Mouse (Mus musculus) intestine, embryonic 14.5 days (tissue): ENCODE measurements at regions not wholly inside any gene's neighbourhood (a gene's known extent, or its start where the extent isn't known, plus 50 kb on each side); places are given as distances from the start of the nearest gene placed in this dataset.

ENCODE experiments used
- ATAC-seq: fragments of 200-750 bp; cut with Nextera tagmentation; replicated peaks from 2 replicates; pipeline ENCODE4 v1.8.0; 2017; ENCODE audit warnings: low read depth, moderate number of reproducible peaks, moderate TSS enrichment, moderate library complexity; ENCODE audit not compliant: low FRiP score, low TSS enrichment
- DNase-seq: peaks from one replicate; pipeline ENCODE4 v3.0.0-alpha.2; 2018; ENCODE audit warnings: low spot score
- H3K27ac ChIP-seq: fragments of 300-500 bp; sonication (generic); 2 replicates; pipeline ENCODE4 v1.5.1; 2014; ENCODE audit warnings: low read depth, mild to moderate bottlenecking, control low read depth
- H3K27me3 ChIP-seq: fragments of 300-500 bp; sonication (generic); replicated peaks from 2 replicates; pipeline ENCODE4 v1.6.1; 2014; ENCODE audit warnings: low read length, control low read depth; ENCODE audit not compliant: control insufficient read depth, insufficient read depth
- H3K36me3 ChIP-seq: fragments of 300-500 bp; sonication (generic); 2 replicates; pipeline ENCODE4 v1.6.1; 2014; ENCODE audit warnings: low read length, control low read depth; ENCODE audit not compliant: control insufficient read depth, insufficient read depth
- H3K4me1 ChIP-seq: fragments of 300-500 bp; sonication (generic); replicated peaks from 2 replicates; pipeline ENCODE4 v1.6.1; 2014; ENCODE audit warnings: low read length, control low read depth, mixed read lengths; ENCODE audit not compliant: control insufficient read depth, insufficient read depth
- H3K4me2 ChIP-seq: fragments of 300-500 bp; sonication (generic); 2 replicates; pipeline ENCODE4 v1.6.1; 2014; ENCODE audit warnings: low read length
- H3K4me3 ChIP-seq: fragments of 300-500 bp; sonication (generic); 2 replicates; pipeline ENCODE4 v1.5.1; 2014; ENCODE audit warnings: low read depth, low read length, control low read depth, mixed read lengths
- H3K9ac ChIP-seq: fragments of 300-500 bp; sonication (generic); 2 replicates; pipeline ENCODE4 v1.6.1; 2014; ENCODE audit warnings: mild to moderate bottlenecking, low read length
- H3K9me3 ChIP-seq: fragments of 300-500 bp; sonication (generic); 2 replicates; pipeline ENCODE4 v1.6.1; 2016; ENCODE audit warnings: low read length, control low read depth; ENCODE audit not compliant: control insufficient read depth
- WGBS: fragments of 180-500 bp; shearing (Covaris S2); extraction: QIAGEN DNeasy Blood & Tissue Kit; methylation state at CpG from one replicate; pipeline ENCODE4 v1.1.7; 2014; 5-methylcytosine and 5-hydroxymethylcytosine counted together

DNA sequence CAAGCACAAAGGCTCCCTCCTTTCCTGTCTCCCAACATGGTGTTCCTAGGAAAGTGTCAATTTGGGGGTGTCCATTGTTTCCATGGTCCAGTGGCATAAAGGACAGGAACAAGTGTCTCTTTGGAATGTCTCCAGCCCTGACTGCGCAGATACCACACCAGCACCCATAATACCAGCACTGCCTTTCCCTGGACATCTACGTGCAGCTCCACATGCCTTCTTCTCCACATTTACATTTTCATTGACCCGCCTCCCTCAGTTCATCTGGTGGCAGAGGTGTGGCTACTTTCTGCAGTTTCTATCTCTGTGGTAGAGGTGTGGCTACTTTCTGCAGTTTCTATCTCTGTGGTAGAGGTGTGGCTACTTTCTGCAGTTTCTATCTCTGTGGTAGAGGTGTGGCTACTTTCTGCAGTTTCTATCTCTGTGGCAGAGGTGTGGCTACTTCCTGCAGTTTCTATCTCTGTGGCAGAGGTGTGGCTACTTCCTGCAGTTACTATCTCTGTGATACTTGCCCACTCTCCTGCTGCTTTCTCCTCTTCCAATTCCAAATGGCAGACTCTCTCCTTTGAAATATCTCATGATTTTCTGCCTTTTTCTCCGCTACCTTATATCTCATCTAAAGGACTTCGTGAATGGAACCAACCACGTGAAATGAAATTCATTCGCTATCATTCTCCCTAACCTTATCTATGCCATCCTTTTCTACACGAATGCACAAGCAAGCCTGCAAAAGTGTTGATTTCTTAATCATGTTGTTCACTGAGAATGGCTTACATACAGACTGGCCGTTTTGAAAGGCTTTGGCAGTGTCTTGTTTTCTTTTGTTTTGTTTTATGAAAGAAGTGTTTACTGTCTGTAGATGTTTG lies 204.0 kb downstream of the Parm1 start:
- Histone ChIP-seq H3K27me3 (no peaks in the 10 kb centered on the region), H3K9ac (no peak overlapping the region), H3K9me3 (no peaks in the 10 kb centered on the region), H3K4me3 (no peak overlapping the region), H3K4me1 (no peaks in the 10 kb centered on the region; the same call in 1 of the 2 replicates), H3K4me2 (no peak overlapping the region), H3K27ac (no peak overlapping the region), H3K36me3 (no peaks in the 10 kb centered on the region)
- 90% methylated on average over 9 of the region's 9 CpGs for WGBS
- ATAC-seq (no peak), DNase-seq (no peak)

DNA sequence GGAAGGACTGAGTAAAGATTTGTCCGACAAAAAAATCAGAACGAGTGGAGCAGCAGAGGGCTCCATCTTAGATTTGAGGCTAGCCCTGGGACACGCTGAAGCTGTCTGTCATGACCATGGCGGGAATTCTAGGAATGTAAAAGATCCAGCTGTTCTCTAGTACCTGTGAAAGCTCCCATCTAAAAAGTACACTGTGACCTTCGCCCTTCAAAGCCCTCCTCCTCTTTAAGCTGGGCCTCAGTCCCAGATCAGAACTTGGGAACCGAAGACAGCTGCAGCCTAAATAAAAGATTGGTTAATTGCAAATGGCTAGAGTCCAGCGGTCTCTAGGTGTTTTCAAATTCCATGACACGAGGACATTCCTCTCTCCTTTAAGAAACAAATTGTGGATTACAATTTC lies 195.6 kb downstream of the Parm1 start:
- no peak overlapping the region for H3K4me3 ChIP-seq
- H3K36me3 ChIP-seq, result no peaks in the 10 kb centered on the region
- no peak overlapping the region for H3K4me2 ChIP-seq
- ATAC-seq, result no peak
- no peak overlapping the region for H3K9ac ChIP-seq
- no peak overlapping the region for H3K27ac ChIP-seq
- no peak for DNase-seq
- H3K9me3 ChIP-seq, result no peaks in the 10 kb centered on the region
- no peaks in the 10 kb centered on the region for H3K4me1 ChIP-seq
- 43% methylated on average over 8 of the region's 8 CpGs for WGBS
- H3K27me3 ChIP-seq, result no peaks in the 10 kb centered on the region

DNA sequence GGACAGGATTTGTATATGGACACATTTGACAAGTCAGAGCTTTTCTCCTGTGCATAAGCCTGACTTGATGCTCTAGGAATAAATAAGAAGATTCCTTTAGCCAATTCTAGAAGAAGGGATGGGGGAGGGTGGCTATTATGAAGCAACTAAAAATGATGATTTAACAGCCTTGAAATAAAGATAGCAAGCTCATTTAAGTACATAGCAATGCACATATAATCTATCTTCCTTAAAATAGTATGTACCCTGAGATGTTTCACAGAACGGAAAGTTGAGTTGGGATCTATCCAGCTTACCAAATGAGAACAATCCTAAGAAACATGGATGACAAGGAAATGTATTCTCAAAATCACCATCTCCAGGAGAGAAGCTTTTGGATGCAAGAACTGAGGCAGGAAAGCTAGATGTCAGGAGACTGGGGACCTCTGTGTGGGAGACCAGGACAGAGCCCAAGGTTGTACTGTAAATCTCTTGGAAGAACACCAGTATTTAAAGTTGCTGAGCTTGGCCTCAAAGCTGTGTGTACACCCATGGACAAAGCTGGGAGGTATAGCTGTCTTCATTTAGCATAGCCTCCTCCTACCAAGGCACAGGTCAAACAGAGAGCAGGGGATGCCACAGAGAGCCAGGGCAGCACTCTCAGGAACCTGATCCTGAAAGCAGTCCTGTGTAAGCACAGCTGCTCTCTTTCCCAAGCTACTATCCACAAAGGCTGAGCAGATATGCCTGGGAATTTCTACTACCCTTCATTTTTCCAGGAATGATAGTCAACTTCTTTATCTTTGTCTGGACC lies 192.3 kb downstream of the Parm1 start:
- WGBS, result 74% methylated on average over 1 of the region's 1 CpGs
- H3K9ac ChIP-seq, result no peak overlapping the region
- no peaks in the 10 kb centered on the region for H3K27me3 ChIP-seq
- DNase-seq, result no peak
- H3K4me1 ChIP-seq, result no peaks in the 10 kb centered on the region
- H3K36me3 ChIP-seq, result no peaks in the 10 kb centered on the region
- H3K4me2 ChIP-seq, result no peak overlapping the region
- no peak overlapping the region for H3K4me3 ChIP-seq
- H3K27ac ChIP-seq, result no peak overlapping the region
- H3K9me3 ChIP-seq, result no peaks in the 10 kb centered on the region
- no peak for ATAC-seq

DNA sequence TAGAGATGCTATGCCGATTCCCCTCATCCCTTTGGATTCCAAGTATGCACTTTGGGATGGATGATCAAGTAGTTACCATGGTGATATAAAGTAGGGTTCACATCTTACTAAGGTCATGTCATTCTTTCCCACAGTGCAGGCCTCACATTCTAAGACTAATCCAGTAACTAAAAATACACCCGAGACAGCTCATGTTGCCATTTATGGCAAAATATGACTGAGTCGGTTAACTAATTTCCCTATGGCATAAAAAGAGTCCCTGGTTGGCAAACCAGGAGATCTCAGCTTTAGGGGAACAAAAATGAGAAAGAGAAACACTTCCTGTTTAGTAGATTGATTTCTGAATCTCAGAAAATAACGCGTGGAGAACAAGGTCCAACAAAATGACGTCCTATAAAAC lies 190.7 kb downstream of the Parm1 start:
- H3K27me3 ChIP-seq, result no peaks in the 10 kb centered on the region
- ATAC-seq (no peak), DNase-seq (no peak)
- H3K4me1 ChIP-seq, result no peaks in the 10 kb centered on the region
- no peak overlapping the region for H3K4me2 ChIP-seq
- WGBS, result 85% methylated on average over 6 of the region's 6 CpGs
- H3K9ac ChIP-seq, result no peak overlapping the region
- H3K27ac ChIP-seq, result no peak overlapping the region
- no peaks in the 10 kb centered on the region for H3K9me3 ChIP-seq
- no peak overlapping the region for H3K4me3 ChIP-seq
- H3K36me3 ChIP-seq, result no peaks in the 10 kb centered on the region

DNA sequence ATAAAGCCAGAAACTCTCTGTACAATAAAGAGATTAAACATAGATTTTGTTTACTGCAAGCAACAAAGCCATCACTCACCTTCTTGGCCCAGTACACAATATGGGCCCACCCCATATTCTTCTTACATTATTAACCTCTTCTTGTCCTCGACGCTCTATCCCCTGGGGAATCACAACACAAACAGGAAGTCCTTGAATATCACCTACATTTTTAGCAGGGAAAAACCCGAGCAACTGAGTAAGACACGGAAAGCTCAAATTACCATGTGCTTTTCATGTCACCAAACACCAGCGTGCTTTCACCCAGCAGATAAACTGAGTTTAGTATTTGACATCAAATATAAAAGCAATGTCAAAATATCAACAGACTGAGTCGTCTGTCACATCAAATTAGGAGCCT lies 179.7 kb downstream of the Parm1 start:
- no peak overlapping the region for H3K4me3 ChIP-seq
- no peaks in the 10 kb centered on the region for H3K9me3 ChIP-seq
- ATAC-seq (no peak), DNase-seq (no peak)
- H3K27ac ChIP-seq, result no peak overlapping the region
- H3K27me3 ChIP-seq, result no peaks in the 10 kb centered on the region
- H3K36me3 ChIP-seq, result no peaks in the 10 kb centered on the region
- peaks cover 5% of the 10 kb centered on the region for H3K4me1 ChIP-seq
- H3K4me2 ChIP-seq, result no peak overlapping the region
- no peak overlapping the region for H3K9ac ChIP-seq
- WGBS, result 77% methylated on average over 6 of the region's 6 CpGs

DNA sequence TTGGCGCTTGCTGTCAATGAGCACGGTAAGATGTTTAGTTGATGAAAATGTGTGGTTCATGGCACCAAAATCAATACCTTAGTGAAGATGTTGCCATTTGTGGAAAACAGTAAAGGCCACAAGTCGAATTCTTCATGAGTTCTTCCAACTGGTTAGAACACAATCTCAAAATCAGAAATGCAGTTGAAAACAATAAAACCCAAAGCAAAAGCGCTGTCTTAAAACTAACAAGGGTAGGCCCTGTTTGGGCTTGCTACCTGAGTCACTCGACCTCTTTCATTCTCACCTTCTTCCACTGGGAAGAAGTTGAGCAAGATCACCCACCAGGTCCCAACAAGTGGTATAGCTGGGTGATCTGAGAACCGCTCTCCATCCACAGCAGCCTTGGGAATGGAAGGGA lies 179.1 kb downstream of the Parm1 start:
- peaks cover 7% of the 10 kb centered on the region for H3K4me1 ChIP-seq

DNA sequence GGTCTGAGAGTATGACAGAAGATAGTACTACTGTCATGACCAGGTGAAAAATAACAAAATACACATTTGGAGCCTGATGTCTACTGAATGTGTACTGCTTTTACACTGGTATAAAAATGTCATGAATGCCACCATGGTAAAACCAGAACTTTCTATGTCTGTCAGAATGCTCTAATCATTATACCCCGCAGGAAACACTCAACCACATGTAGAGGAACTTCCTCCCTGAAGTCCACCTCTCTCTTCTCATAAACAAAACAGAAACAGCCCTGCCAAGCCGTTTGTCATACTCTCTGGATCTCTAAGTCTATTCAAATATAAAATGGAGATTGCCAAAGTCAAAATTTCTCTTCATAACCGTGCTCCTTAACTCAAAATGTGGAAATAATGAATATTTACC lies 178.2 kb downstream of the Parm1 start:
- H3K4me1 ChIP-seq, result peaks cover 7% of the 10 kb centered on the region
- no peak overlapping the region for H3K4me2 ChIP-seq
- DNase-seq (no peak), ATAC-seq (no peak)
- H3K27me3 ChIP-seq, result no peaks in the 10 kb centered on the region
- H3K4me3 ChIP-seq, result no peak overlapping the region
- H3K36me3 ChIP-seq, result no peaks in the 10 kb centered on the region
- no peak overlapping the region for H3K27ac ChIP-seq
- no peak overlapping the region for H3K9ac ChIP-seq
- H3K9me3 ChIP-seq, result no peaks in the 10 kb centered on the region
- 78% methylated on average over 3 of the region's 3 CpGs for WGBS

More for the DNA sequence above, 179.1 kb downstream of the Parm1 start:
- H3K4me2 ChIP-seq, result no peak overlapping the region
- no peak overlapping the region for H3K4me3 ChIP-seq
- H3K9me3 ChIP-seq, result no peaks in the 10 kb centered on the region
- no peak for DNase-seq
- no peak for ATAC-seq
- no peak overlapping the region for H3K9ac ChIP-seq
- WGBS, result 87% methylated on average over 6 of the region's 6 CpGs
- no peaks in the 10 kb centered on the region for H3K36me3 ChIP-seq
- H3K27me3 ChIP-seq, result no peaks in the 10 kb centered on the region
- H3K27ac ChIP-seq, result no peak overlapping the region

DNA sequence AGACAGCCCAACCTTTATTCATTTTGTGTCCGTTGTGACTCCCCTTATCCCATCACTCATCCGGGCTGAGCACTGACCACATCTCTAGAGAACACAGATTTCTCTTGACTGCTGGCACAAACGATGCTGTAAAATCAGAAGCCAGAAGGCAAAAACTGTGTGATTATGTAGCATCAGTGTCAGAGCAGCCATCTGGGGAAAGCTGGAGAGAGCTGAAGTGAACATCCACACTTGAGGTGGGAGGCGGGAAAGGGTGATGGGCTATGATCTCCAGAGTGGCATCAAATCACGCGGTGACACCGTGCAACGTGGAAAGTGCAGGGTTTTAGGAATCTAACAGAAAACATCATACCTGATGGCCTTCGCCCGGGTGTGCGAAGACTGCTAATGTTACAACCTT lies 175.9 kb downstream of the Parm1 start:
- Histone ChIP-seq H3K27ac (no peak overlapping the region), H3K9ac (no peak overlapping the region), H3K4me2 (no peak overlapping the region), H3K9me3 (no peaks in the 10 kb centered on the region), H3K36me3 (no peaks in the 10 kb centered on the region), H3K4me1 (peaks cover 7% of the 10 kb centered on the region), H3K27me3 (no peaks in the 10 kb centered on the region), H3K4me3 (no peak overlapping the region)
- ATAC-seq (no peak), DNase-seq (no peak)
- 72% methylated on average over 11 of the region's 11 CpGs for WGBS
